Mouse (Mus musculus) liver, adult 2 months (tissue): Measurements from ENCODE around the gene Rab22a.

Source experiments
- CTCF ChIP-seq: fragments of 200-500 bp; IDR thresholded peaks from 2 replicates; pipeline ENCODE4 v1.5.1; 2011; ENCODE audit warnings: low read depth, low read length, control low read depth
- POLR2A ChIP-seq: fragments of 200-500 bp; IDR thresholded peaks from 2 replicates; pipeline ENCODE4 v1.6.1; 2011; ENCODE audit warnings: low read length, control low read depth; ENCODE audit not compliant: insufficient read depth; ENCODE audit errors: extremely low read depth

DNA sequence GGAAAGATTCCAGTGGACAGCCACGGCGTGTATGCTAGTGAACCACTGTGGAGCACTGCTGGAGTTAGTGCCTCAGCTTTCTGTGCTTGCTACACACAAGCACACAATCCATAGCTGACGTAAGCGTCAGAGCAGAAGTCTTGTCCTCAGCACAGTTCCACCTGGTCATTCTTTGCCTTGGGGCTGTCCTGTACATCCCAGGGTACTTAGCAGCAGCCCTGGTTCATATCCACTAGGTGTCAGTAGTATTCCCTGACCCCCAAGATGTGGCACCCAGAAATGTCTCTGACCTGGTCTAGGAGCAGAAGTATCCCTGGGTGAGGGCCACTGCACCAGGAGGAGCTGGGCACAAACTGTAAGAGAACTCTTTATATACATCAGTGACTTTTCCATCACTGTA lies 38.9 kb upstream of the Rab22a start:
- TF ChIP-seq CTCF (0 out of 2 replicates have a peak, but pooled peaks have one; percentile 3), POLR2A (no peak)
